Mouse (Mus musculus): ENCODE measurements around the gene Cenpo.
A peak's percentile ranks its signal among the peaks of the same experiment; 100 is the strongest.

Cenpo gene

GRCm38 (mm10) chr12:4198702-4199101 lies 35.4 kb downstream of the Cenpo start:
- DNase-seq: no peak

- DNase-seq: no peak
These were observed 39.5 kb downstream of the Cenpo start for GRCm38 (mm10) chr12:4194643-4195042.

GRCm38 (mm10) chr12:4193025-4193740 lies 40.9 kb downstream of the Cenpo start:
- DNase-seq: no peak

GRCm38 (mm10) chr12:4192514-4192913 lies 41.6 kb downstream of the Cenpo start:
- no peak for DNase-seq

- peak; percentile 75 for DNase-seq
These were observed 45.0 kb downstream of the Cenpo start for GRCm38 (mm10) chr12:4189060-4189447.

GRCm38 (mm10) chr12:4188171-4189059 lies 45.7 kb downstream of the Cenpo start:
- DNase-seq: no peak

- no peak for DNase-seq
These were observed 49.4 kb downstream of the Cenpo start for GRCm38 (mm10) chr12:4184648-4185047.

GRCm38 (mm10) chr12:4180507-4180906 lies 53.6 kb downstream of the Cenpo start:
- DNase-seq: no peak

GRCm38 (mm10) chr12:4179671-4180233 lies 54.3 kb downstream of the Cenpo start:
- DNase-seq: no peak

- no peak for DNase-seq
These were observed 55.3 kb downstream of the Cenpo start for GRCm38 (mm10) chr12:4178839-4179238.

- DNase-seq: no peak
These were observed 60.8 kb downstream of the Cenpo start for GRCm38 (mm10) chr12:4173108-4173790.

- no peak for DNase-seq
These were observed 64.5 kb downstream of the Cenpo start for GRCm38 (mm10) chr12:4169622-4170021.

GRCm38 (mm10) chr12:4169058-4169457 lies 65.0 kb downstream of the Cenpo start:
- no peak for DNase-seq

GRCm38 (mm10) chr12:4166970-4167369 lies 67.1 kb downstream of the Cenpo start:
- DNase-seq: no peak

GRCm38 (mm10) chr12:4162886-4163285 lies 71.2 kb downstream of the Cenpo start:
- DNase-seq: no peak

GRCm38 (mm10) chr12:4160322-4160721 lies 73.8 kb downstream of the Cenpo start:
- DNase-seq: no peak

GRCm38 (mm10) chr12:4158868-4159632 lies 75.0 kb downstream of the Cenpo start:
- DNase-seq: no peak

GRCm38 (mm10) chr12:4158179-4158578 lies 75.9 kb downstream of the Cenpo start:
- DNase-seq: no peak

GRCm38 (mm10) chr12:4157466-4157865 lies 76.6 kb downstream of the Cenpo start:
- DNase-seq: no peak

GRCm38 (mm10) chr12:4151969-4152368 lies 82.1 kb downstream of the Cenpo start:
- DNase-seq: no peak

- DNase-seq: no peak
These were observed 83.2 kb downstream of the Cenpo start for GRCm38 (mm10) chr12:4150936-4151335.

All from thymus, postnatal 14 days (tissue).